Mouse (Mus musculus): ENCODE measurements at regions not wholly inside any gene's neighbourhood (a gene's known extent, or its start where the extent isn't known, plus 50 kb on each side); places are given as distances from the start of the nearest gene placed in this dataset.

DNA sequence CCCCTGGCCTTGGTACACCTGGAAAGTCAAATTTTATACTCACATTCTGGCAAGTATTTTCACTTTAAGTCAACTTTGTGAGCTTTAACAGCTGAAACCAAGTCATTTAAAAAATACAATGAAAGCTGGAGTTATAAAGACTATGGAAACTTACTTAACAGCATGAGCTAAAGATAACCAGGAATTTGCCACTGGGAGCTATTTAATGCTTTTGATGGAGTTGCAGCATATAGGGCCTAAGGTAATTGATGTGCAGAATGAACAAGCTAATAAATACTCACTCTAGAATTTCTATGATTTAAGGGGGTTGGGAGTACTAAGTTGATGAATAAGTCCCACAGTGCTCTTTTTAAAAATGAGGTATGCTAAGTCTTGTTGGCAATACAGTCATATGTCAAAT, 463.5 kb upstream of the Dmac1 start:
- no peak for DNase-seq (ENCODE audit: low spot score)

DNA sequence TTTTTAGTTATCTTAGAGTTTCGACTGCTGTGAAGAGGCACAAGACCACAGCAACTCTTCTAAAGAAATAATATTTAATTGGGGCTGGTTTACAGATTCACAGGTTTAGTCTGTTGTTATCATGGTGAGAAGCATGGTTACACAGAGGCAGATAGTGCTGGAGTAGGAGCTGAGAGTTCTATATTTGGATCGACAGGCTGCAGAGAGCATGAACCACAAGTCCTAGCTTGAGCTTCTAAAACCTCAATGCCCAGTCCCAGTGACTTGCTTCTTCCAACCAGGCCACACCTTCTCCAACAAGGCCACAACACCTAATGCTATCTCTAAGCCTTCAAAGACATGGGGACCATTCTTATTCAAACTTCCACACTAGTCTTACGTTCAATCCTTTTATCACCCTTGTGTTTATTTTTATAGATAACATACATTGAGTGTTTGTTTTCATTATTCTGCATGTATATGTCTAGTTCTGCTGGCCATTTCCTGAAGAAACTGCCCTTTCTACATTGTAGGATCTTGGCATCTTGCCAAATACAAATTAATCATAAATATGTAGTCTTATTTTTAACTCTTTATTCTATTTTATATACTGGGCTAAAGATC, 452.8 kb upstream of the Dmac1 start:
- no peak for DNase-seq (ENCODE audit: low spot score)

DNA sequence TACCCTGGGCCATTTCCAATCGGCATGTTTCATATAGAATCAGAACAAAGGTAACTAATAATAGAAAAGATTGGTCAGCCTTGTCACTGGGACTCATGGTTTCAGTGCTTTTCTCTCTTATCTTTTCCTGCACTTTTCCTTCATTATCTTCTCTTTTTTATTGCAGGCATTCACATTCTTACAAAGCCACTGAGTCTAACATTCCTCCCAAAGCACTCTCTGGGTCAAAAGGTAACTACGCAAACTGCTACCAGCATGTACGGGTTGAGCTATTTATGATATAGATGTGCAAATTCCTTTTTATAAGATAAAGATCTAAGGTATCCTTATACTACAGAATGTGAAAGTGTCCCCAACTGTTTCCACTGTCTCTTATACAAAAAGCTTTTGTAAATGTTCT, 436.5 kb upstream of the Dmac1 start:
- DNase-seq (ENCODE audit: low spot score), result no peak

DNA sequence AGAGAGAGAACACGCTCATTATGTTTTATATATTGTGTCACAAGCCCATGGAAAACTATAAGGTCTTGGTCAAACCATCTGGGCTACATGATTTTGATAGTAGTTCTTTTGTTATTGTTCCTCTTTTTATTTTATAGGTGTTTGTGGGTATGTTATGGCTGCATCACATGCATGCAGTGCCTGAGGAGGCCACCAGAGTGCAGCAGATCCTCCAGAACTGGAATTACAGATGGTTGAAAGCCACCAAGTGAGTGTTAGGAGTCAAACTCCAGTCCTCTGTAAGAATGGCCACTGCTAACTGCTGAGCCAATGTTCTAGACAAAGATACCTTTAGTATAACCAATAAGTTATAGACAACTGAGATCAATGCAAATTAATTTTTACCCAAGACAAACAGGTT, 435.9 kb upstream of the Dmac1 start:
- DNase-seq (ENCODE audit: low spot score), result peak; percentile 6

DNA sequence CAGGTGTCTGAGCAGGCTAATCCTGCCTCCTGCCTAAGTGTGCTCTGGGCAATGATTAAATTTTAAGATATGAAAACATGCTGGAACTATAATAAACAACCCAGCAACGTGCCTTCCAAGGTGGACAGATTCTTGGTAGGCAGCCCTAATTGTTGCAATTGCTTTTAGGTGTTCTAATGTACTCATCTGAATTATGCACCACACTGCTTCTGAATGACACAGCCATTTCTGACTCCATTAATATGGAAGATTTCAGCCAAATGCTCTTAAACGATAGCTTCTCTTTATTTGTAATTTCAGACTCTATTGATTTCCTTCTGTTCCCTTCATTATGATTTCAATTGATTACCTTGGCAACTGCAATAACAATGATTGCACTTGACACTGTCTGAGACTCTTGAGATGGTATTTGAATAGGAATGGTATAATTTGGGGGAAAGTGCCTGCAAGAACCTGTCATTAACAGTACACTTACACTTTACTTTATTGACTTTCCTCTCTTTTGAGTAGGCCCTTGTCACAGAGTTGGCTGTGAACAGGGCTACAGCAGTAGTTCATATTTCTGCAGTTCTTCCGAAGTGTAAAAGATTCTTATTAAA, 422.8 kb upstream of the Dmac1 start:
- DNase-seq (ENCODE audit: low spot score), result no peak

DNA sequence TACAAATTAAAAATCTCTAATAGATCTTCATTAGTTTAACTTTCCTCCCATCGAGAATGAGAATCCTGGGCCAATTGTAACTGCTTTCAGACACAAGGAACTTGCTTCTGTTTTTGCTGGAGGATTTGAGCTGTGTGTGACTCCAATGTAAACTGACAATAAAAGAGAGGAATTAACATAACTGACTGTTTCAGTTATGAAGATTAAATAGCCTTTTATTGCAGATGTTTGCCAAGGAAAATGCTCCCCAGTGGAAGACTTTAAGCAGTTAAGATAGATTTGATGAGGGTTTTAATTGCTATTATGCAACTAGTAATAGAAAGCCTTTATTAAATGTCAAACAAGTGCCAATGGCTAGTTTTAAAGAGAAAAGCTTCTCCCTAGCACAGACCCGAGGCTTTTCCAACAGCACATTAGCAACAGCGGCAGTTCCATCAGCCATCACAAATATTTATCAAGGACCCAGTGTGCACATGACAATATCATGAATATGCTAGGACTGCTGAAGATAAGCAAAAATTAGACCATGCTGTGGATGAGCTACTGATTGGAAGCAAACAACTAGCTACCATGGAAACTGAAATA, 398.6 kb upstream of the Dmac1 start:
- DNase-seq (ENCODE audit: low spot score), result no peak

DNA sequence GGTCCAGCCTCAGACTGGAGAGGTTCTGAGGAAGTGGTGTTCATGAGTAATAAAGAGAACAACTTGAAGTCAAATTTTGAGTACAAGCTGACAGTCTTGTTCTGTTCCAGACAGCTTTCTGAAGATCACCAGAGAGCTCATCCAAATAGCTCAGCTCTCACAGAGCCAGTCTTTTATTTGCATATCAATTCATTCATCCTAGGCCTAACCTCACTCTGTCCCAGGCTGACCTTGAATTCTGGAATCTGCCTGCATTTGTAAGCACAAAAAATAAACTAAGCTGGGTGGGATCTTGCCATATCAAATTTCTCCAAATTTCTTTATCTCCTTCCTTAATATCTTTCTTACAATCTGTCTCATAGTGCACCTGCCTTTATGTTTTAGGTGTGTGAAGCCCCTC, 362.9 kb upstream of the Dmac1 start:
- no peak for DNase-seq (ENCODE audit: low spot score)

DNA sequence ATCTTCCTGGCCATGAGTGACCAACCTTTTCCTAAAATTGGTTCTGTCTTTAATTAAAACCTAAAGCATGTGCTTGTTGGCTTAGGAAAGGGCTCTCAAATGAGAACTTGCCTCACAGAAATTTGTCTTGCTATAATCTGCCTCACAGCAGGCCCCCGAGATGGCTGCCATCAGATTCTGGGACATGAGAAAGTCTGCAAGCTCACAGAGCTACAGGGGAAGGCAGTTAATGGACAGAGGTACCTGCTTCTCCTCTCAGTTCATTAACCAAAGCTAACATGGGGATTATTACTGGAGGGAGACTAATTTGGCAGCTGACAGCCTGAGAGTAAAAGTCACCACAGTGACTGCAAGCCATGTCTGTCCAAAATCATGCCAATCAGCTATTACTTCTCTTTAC, 358.5 kb upstream of the Dmac1 start:
- DNase-seq (ENCODE audit: low spot score), result no peak

DNA sequence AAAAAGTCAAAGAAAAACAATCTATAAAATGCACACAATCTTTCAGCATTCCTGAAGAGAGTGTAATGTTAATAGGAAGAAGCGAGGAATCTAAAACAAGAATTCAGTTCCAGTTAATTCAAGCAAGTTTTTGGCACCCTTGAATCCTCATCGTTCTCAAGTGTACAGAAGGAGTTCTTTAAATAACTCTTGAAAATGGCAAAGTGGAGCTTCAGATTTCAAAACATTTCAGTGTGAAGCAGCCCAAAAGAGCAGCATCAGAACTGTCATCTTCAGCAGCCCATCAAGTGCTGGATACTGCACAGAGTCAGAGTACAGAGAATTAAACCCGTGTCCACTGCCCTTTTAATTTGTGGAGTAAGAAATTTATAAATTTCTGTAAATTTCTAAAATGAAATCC, 311.8 kb upstream of the Dmac1 start:
- no peak for DNase-seq (ENCODE audit: low spot score)

DNA sequence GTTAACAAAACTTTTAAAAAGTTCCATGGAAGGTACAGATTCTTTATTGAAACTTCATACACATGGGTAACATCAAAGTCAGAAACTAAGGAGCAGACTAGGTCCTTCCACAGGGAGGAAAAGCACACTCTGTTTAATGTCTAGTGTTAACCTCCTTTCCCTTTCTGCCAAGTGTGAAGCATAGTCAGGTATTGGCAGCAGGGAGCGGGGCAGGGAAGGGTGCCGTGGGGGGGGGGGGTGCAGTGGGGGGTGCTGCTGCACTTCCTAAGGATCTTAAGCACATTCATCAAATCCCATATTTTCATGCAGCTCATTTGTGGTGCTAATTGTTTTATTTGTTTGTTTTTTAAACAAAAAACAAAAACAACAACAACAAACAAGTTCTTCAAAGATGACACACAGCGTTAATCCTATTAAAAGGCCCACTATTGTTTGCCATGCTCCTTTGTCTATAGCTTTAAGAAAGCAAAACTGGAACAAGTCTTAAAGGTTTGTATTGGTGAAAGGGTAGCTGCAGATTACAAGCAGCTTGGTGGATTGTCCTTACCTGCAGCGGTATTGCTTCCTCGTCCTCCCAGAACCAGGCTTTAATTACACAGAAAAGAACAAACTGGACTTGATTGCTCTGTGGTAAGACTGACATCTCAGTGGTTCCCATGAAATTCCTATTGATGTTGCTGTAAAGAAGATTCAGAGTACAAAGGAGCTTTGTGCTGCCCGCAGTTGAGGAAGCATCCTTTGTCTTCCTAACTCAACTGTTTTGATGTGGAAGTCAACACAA, 310.2 kb upstream of the Dmac1 start:
- no peak for DNase-seq (ENCODE audit: low spot score)

DNA sequence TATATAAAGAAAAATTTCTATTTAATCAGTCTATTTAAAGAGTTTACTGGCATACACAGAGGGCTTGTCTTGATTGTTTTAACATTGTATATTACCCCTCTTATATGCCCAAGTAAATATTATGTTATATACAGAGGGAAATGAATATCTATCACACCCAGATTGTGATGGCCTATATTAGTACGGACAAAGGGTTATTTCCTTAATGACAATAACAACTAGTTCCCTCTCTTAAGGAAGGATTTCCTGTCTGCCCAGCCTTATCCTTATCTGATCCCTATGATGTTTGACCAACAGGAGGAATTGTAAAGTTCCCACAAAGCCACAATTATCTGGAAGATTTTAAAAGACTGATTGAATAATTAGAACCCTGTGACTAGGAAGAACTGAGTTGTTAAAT, 301.8 kb upstream of the Dmac1 start:
- DNase-seq (ENCODE audit: low spot score), result no peak

DNA sequence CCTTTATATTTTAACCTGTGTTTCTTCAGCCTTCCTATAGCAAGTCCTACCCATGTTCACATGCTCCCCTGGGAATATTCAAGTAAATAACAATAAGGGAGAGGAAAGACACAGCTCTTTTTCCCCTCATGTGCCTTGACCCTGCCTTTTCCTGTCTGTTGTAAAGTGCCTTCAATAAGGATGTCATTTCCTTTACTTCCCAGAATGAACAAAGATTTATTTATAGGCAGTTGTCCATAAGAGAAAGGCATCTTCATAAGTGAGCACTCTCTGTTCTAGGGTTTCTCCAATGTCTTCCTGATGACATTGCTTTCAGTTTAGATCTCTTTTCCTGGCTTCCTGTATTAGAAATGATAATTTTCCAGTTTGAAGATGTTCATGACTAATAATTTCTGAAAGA, 294.5 kb upstream of the Dmac1 start:
- no peak for DNase-seq (ENCODE audit: low spot score)

DNA sequence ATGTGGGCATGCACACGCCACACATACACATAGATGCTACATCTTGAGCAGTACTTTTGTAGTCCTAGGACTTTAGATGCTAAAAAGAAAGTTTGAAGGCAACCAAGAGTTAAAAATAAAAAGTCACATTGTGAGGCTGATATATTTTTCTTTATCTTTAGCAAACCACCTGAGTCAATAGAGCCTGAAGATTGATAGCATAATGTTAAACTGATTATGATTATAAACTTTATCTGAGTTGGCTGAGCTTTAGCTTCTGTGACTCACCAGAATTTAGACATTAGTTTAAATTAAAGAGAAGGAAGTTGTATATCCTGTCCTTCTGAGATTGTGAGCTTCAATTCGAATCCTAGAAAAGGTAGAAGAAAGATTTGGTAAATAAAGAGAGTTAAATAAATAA, 289.5 kb upstream of the Dmac1 start:
- DNase-seq (ENCODE audit: low spot score), result no peak

DNA sequence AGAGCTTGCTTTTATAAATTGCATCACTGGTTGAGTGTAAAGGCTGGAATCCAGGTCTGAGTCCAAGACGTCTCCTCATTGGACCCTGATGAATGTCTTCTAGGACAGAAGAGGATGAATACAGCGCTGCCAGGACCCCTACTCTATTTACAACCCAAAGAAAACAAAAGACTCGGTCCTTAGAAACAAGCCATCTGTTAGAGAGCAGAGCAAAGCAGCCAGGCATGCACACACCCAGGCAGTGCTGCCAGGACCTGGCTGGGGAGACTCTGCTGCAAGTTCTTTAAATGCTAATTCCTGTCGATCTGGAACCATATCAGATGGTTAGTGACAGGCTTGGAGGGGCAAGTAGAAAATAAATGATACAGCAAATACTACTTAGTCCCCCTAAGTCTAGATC, 284.4 kb upstream of the Dmac1 start:
- peak; percentile 15 for DNase-seq (ENCODE audit: low spot score)

DNA sequence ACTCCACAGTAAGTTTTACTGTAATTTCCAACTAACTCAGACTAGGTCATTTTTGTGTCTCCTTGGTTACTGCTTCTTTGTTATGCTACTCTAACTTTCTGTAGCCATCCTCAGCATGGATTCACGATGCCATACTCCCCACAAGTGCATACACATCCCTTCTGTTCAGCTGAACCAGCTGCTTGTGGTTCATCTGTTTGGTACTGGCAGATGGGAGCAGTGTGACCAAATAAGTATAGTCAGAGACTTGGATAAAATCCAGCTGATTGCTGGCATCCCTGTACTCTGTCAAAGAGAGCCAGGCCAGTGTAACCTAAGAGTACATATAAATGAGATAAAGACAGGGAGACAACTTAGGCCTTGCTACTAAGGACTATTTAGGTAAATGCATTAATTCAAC, 283.7 kb upstream of the Dmac1 start:
- DNase-seq (ENCODE audit: low spot score), result peak; percentile 12

DNA sequence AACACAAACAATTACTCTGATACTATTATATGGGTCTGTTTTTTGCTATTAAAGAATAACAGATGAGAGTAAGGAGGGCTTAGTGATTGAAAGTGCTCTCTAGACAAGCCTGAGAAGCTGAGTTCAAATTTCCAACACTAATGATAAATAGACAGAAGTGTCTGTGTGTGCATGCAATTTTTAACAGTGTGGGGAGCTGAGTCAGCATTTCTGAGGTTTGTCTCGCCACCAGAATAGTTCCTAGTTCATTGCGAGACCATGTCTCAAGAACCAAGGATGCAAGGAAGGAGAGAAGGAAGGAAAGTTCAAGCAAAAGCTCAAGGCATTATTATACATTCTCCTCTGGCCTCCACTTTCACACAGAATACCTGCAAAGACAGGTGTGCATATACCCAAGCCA, 259.7 kb upstream of the Dmac1 start:
- DNase-seq (ENCODE audit: low spot score), result no peak

DNA sequence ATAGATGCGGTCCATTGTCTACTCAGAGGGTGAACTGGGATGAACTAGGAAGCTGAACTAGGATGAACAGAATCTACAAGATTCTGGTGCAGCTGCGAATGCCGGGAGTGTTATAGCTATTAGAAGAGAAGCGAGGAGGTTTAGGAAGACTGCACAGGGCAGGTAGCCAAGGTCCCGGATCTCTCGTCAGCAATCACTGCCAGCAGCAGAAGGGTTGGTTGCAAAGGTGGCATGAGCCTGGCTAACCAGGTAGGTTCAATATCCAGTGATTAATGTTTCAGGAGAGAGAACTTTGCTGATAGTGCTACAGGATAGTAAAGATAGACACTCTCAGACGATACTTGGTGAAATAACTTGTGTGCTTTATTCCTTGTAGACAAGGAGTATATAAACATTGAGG, 257.0 kb upstream of the Dmac1 start:
- DNase-seq (ENCODE audit: low spot score), result no peak

DNA sequence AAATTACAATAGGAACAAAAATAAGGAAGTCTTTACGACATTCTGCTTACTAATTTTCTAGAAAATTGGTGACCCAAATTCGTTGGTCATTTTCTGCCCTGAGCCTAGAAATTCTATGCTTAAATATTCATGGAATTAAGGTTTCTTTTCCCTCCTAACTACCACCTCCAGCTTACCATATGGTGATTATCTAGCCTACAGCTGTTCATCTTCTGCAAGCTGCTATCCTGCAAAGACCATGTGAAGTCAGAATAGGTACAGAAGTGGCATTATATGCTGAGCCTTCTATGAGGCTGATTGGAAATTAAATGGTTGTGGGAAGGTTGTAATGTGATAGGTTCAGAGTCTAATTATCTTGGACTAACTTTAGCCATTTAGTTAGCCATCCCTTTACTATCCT, 251.5 kb upstream of the Dmac1 start:
- no peak for DNase-seq (ENCODE audit: low spot score)

DNA sequence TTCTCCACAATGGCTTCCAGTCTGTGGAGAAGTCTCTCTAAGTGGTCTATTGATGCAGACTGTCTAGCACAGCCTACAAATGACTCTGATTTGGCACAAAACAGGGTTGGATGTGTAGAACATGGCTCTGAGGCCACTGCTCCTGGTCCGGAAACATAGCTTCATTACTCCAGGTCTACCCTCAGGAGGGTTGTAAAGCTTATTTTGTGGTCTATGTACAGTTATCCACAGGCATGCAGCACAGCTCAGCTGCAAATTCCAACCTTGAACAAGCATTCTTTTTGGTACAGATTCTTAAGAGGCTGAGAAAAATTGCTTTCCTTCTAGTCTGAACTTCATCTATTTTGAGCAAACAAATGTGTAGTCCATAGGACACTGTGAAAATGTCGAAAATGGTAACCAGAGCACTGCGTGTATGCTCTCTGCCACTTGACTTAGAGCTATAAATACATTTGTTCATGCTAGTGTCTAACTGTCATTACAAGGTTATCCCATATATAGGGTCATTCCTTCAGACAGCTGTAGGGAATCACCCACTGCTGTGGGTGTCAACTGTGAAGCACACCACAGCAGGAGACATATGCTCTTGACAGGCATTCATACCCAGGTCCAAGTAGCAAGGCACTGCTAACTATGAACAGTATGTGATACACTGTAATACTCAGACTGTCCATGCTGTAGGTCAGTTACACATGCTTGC, 239.5 kb upstream of the Dmac1 start:
- no peak for DNase-seq (ENCODE audit: low spot score)

All from embryo, embryonic 10 days (tissue).